Mouse (Mus musculus) ES-Bruce4 (cell line): Measurements from ENCODE around the gene Rps6ka1. TPM values are rescaled to one million over a fixed set of nuclear protein-coding genes. Genes with fewer than 3 reads are reported as not detected.

Experiments used
- H3K27ac ChIP-seq: 2 replicates; pipeline ENCODE4 v1.5.1; 2012; ENCODE audit warnings: low read length, inconsistent platforms; ENCODE audit not compliant: insufficient read depth
- H3K27me3 ChIP-seq: 2 replicates; pipeline ENCODE4 v1.6.1; 2012; ENCODE audit warnings: mild to moderate bottlenecking, low read length, inconsistent platforms; ENCODE audit not compliant: control insufficient read depth, poor library complexity, insufficient read depth, severe bottlenecking
- H3K36me3 ChIP-seq: 2 replicates; pipeline ENCODE4 v1.6.1; 2012; ENCODE audit warnings: inconsistent platforms, mild to moderate bottlenecking, low read length, moderate library complexity; ENCODE audit not compliant: control insufficient read depth, poor library complexity, insufficient read depth, severe bottlenecking
- H3K4me1 ChIP-seq: one replicate; pipeline ENCODE4 v1.8.1; 2011; ENCODE audit warnings: low read length; ENCODE audit not compliant: control insufficient read depth, insufficient read depth
- H3K4me3 ChIP-seq: 2 replicates; pipeline ENCODE4 v1.5.1; 2011; ENCODE audit warnings: low read depth, mild to moderate bottlenecking, low read length
- H3K9ac ChIP-seq: 2 replicates; pipeline ENCODE4 v1.6.1; 2012; ENCODE audit warnings: low read depth, mild to moderate bottlenecking, inconsistent platforms; ENCODE audit not compliant: poor library complexity, severe bottlenecking
- H3K9me3 ChIP-seq: replicated peaks from 2 replicates; pipeline ENCODE4 v1.6.1; 2012; ENCODE audit warnings: mild to moderate bottlenecking, low read length, inconsistent platforms; ENCODE audit not compliant: control insufficient read depth, poor library complexity, insufficient read depth, severe bottlenecking
- CTCF ChIP-seq: IDR thresholded peaks from one replicate; pipeline ENCODE4 v1.8.1; 2011; ENCODE audit warnings: low read depth, low read length
- EP300 ChIP-seq: IDR thresholded peaks from 2 replicates; pipeline ENCODE4 v1.6.1; 2011; ENCODE audit warnings: low read depth, low read length; ENCODE audit not compliant: insufficient read depth
- POLR2A ChIP-seq: IDR thresholded peaks from one replicate; pipeline ENCODE4 v1.8.1; 2011; ENCODE audit warnings: low read length; ENCODE audit not compliant: insufficient read depth
- polyA plus RNA-seq: library from polyadenylated mRNA; stranded (reverse); fragments of >200 nt; gene quantifications from 2 replicates; pipeline ENCODE4 v1.2.4, GENCODE M21; 2011; ENCODE audit warnings: low read depth; ENCODE audit not compliant: missing spikeins, insufficient read depth, insufficient read length

The Rps6ka1 gene
- polyA plus RNA-seq, 1 experiment, result 86.4 TPM

DNA sequence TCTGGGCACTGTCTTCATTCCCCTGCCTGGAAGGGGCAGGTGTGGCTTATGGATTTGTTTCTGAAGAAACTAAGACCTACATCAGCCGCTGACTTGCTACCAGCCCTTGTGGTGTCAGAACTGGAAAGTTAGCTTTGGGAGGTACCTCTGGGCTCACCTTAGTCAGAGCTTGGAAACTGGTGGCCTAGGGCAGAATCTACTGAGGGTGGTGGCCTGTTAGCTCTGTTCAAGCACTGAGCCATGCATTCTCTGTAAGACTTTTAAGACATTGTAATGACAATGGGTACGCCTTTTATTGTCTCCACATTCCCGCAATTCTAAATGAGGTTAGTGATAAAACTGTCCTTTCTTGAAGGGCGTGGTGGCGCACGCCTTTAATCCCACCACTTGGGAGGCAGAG, 12.8 kb upstream of the Rps6ka1 start:
- no peaks in the 10 kb centered on the region for H3K9me3 ChIP-seq
- TF ChIP-seq CTCF, result no peak
- TF ChIP-seq EP300, result peak; percentile 75
- TF ChIP-seq POLR2A, result no peak
- H3K36me3 ChIP-seq, result no peaks in the 10 kb centered on the region
- H3K27ac ChIP-seq, result peak overlapping the region; percentile 100
- H3K27me3 ChIP-seq, result no peaks in the 10 kb centered on the region
- H3K4me3 ChIP-seq, result peak overlapping the region; percentile 47
- peaks cover 11% of the 10 kb centered on the region for H3K4me1 ChIP-seq
- H3K9ac ChIP-seq, result peak overlapping the region; percentile 86

DNA sequence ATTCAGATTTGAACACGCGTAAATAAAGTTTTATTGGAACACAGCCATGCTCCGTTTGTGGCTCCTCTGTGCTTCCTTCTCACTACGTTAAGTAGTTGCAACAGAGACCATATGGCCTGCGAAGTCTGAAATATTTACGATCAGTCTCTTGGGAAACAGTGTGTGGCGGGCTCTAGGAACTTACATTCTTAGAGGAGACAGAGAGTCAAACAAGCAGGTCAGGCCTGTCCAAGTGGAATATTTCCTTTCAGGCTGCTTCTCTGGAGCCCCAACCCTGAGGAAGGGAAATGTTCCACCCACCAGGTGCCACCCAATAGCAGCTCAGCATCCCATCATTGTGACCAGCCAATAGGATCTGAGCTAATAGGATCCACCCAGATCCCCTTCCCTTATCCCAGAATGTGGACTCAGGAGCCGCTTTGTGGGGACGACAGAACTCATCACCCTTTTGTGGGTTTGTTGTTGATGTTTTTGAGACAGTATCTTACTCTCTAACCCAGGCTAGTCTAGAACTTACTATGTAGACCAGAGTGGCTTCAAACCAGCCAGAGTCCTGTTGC, 11.7 kb upstream of the Rps6ka1 start:
- no peak for TF ChIP-seq EP300
- peak; percentile 96 for TF ChIP-seq POLR2A
- H3K36me3 ChIP-seq, result no peaks in the 10 kb centered on the region
- H3K9ac ChIP-seq, result peak overlapping the region; percentile 86
- peaks cover 9% of the 10 kb centered on the region for H3K4me1 ChIP-seq
- no peaks in the 10 kb centered on the region for H3K9me3 ChIP-seq
- peak overlapping the region; percentile 65 for H3K4me3 ChIP-seq
- H3K27me3 ChIP-seq, result no peaks in the 10 kb centered on the region
- H3K27ac ChIP-seq, result peak overlapping the region; percentile 100

DNA sequence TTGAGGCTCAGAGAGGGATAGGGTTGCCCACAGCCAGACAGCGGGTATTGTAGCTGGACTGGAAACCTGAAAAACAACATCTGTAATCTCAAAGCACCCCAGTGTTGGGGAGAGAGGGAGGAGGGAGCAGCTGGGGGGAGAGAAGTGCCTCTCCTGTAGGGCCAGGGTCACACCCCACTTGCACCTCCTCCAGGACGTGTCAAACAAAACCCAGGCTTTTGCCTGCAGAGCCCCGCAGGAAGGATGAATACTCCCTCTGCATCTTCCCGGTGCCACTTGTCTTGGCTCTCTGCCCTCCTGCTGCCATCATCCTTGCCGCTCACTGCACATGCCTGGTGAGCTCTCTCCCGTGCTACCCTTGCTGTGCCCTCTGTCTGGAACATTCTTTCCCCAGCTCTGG, 10.6 kb upstream of the Rps6ka1 start:
- Histone ChIP-seq H3K4me3 (peak overlapping the region; percentile 65), H3K9me3 (no peaks in the 10 kb centered on the region), H3K36me3 (no peaks in the 10 kb centered on the region), H3K27ac (peak overlapping the region; percentile 91), H3K4me1 (peaks cover 4% of the 10 kb centered on the region), H3K27me3 (no peaks in the 10 kb centered on the region), H3K9ac (peak overlapping the region; percentile 86)
- TF ChIP-seq CTCF, result no peak
- peak; percentile 75 for TF ChIP-seq EP300
- TF ChIP-seq POLR2A, result peak; percentile 38

DNA sequence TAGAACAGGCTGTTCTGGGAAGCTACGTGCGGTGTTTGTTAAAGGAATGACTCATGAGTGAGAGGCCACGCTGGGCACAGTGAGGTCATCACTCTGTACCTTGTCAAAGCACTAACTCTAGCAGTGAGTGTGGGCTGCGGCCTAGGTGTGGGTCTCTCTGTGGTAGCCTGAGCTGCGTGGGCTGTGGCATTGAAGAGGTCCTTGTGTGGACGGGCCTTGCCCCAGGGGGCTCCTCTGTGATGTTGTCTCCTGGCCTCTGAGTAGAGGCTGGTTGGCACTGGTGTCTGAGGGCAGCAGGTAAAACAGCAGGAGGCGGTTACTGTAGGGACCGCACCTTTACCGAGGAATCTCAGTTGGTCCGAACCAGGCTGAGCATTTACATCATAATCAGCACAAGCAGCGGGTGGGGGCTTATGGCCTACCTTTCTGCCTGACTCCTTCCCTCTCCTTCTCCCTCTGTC, 9.9 kb upstream of the Rps6ka1 start:
- no peak overlapping the region for H3K9ac ChIP-seq
- peaks cover 2% of the 10 kb centered on the region for H3K4me1 ChIP-seq
- peak overlapping the region; percentile 91 for H3K27ac ChIP-seq
- TF ChIP-seq CTCF, result no peak
- peak; percentile 97 for TF ChIP-seq EP300
- no peaks in the 10 kb centered on the region for H3K36me3 ChIP-seq
- no peaks in the 10 kb centered on the region for H3K9me3 ChIP-seq
- no peak overlapping the region for H3K4me3 ChIP-seq
- no peaks in the 10 kb centered on the region for H3K27me3 ChIP-seq

DNA sequence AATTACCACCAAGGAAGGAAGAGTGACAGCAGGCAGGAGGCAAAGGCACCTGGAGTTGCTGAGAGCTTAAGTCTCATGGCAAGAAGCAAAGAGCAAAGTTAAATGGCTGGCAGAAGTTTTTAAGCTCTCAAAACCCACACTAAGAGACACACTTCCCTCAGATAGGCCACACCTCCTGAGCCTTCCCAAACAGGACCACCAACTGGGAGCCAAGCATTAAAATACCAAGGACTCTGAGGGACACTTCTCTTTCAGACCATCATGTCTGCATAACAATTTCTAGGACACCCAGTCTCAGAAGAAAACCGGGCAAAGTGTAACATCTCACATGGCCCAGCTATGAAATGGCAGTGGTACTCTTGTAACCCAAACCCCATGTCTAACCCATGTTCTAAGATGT, 9.4 kb upstream of the Rps6ka1 start:
- Histone ChIP-seq H3K4me3 (no peak overlapping the region), H3K36me3 (no peaks in the 10 kb centered on the region), H3K4me1 (peaks cover 2% of the 10 kb centered on the region), H3K9me3 (no peaks in the 10 kb centered on the region), H3K9ac (no peak overlapping the region), H3K27me3 (no peaks in the 10 kb centered on the region), H3K27ac (peak overlapping the region; percentile 91)
- TF ChIP-seq POLR2A (no peak), CTCF (no peak), EP300 (no peak)

DNA sequence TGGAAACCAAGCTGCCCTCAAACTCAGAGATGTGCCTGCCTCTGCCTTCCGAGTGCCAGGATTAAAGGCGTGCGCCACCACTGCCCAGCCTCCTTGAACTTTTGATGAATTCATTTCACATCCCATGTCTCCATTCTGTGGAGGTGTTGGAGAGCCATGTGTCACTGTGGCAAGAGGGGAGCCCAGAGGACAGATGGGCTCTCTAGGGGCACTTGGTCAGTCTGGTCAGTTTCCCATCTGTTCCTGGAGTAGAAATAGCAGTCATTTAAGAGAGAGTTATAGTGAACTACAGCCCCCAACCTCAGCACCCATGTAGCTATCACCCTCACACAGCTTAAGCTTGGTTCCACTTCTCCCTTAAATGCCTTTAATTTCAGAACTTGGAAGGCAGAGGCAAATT, 8.4 kb upstream of the Rps6ka1 start:
- Histone ChIP-seq H3K9me3 (no peaks in the 10 kb centered on the region), H3K4me1 (no peaks in the 10 kb centered on the region), H3K9ac (no peak overlapping the region), H3K27me3 (no peaks in the 10 kb centered on the region), H3K36me3 (no peaks in the 10 kb centered on the region), H3K27ac (0 out of 2 replicates have a peak overlapping the region, but pooled peaks have one; percentile 91), H3K4me3 (no peak overlapping the region)
- no peak for TF ChIP-seq POLR2A
- TF ChIP-seq EP300, result no peak
- no peak for TF ChIP-seq CTCF
